Mouse (Mus musculus): Measurements from ENCODE around the gene Ankrd34b.
A peak's percentile ranks its signal among the peaks of the same experiment; 100 is the strongest.

Gene Ankrd34b

GRCm38 (mm10) chr13:92425758-92426264 is at the start of gene Ankrd34b:
TSS of gene Ankrd34b (plus strand) at chr13:92425896.
- peak; percentile 65 for DNase-seq

- no peak for DNase-seq
Observed at GRCm38 (mm10) chr13:92387367-92387766, 38.3 kb upstream of the Ankrd34b start.

- DNase-seq: no peak
Observed at GRCm38 (mm10) chr13:92393047-92393661, 32.5 kb upstream of the Ankrd34b start.

- DNase-seq: no peak
Observed at GRCm38 (mm10) chr13:92398491-92399384, 27.0 kb upstream of the Ankrd34b start.

GRCm38 (mm10) chr13:92402063-92402462 is 23.6 kb upstream of the Ankrd34b start:
- no peak for DNase-seq

GRCm38 (mm10) chr13:92403496-92403895 is 22.2 kb upstream of the Ankrd34b start:
- DNase-seq: no peak

- no peak for DNase-seq
Observed at GRCm38 (mm10) chr13:92410486-92410885, 15.2 kb upstream of the Ankrd34b start.

- no peak for DNase-seq
Observed at GRCm38 (mm10) chr13:92419630-92420029, 6.1 kb upstream of the Ankrd34b start.

GRCm38 (mm10) chr13:92423711-92424110 is 2.0 kb upstream of the Ankrd34b start:
- DNase-seq: no peak

GRCm38 (mm10) chr13:92426294-92427051 is 777 bp downstream of the Ankrd34b start:
- peak; percentile 30 for DNase-seq

- no peak for DNase-seq
Observed at GRCm38 (mm10) chr13:92427351-92427855, 1.7 kb downstream of the Ankrd34b start.

- no peak for DNase-seq
Observed at GRCm38 (mm10) chr13:92438656-92439055, 13.0 kb downstream of the Ankrd34b start.

GRCm38 (mm10) chr13:92440286-92440685 is 14.6 kb downstream of the Ankrd34b start:
- DNase-seq: no peak

GRCm38 (mm10) chr13:92446872-92447271 is 21.2 kb downstream of the Ankrd34b start:
- DNase-seq: no peak

- no peak for DNase-seq
Observed at GRCm38 (mm10) chr13:92464698-92465097, 39.0 kb downstream of the Ankrd34b start.

- no peak for DNase-seq
Observed at GRCm38 (mm10) chr13:92467891-92468290, 42.2 kb downstream of the Ankrd34b start.

- no peak for DNase-seq
Observed at GRCm38 (mm10) chr13:92469381-92469780, 43.7 kb downstream of the Ankrd34b start.

GRCm38 (mm10) chr13:92470151-92470550 is 44.5 kb downstream of the Ankrd34b start:
- no peak for DNase-seq

- peak; percentile 69 for DNase-seq
Observed at GRCm38 (mm10) chr13:92483348-92483747, 57.7 kb downstream of the Ankrd34b start.

- DNase-seq: peak; percentile 95
Observed at GRCm38 (mm10) chr13:92483852-92484463, 58.3 kb downstream of the Ankrd34b start, which contains the start of gene Fam151b. TSS of gene Fam151b (minus strand) at chr13:92484015.

GRCm38 (mm10) chr13:92490817-92491216 is 65.1 kb downstream of the Ankrd34b start:
- DNase-seq: no peak

Measured in thymus, postnatal 4 days (tissue).